Mouse (Mus musculus): Measurements from ENCODE around the gene Scamp1.
"Not testable (repeated sequence)": the region's sequence is repeated elsewhere in the genome, so short reads cannot be mapped to it uniquely, and the experiment has no call there.

Scamp1 gene

GRCm38 (mm10) chr13:94285281-94285871 lies at the start of gene Scamp1:
Scamp1 (minus strand) TSS chr13:94285857.
- in situ Hi-C loops (cut with MboI, MseI): no loop called here

- in situ Hi-C loops (cut with MboI, MseI): no loop called here
These were observed 44.8 kb upstream of the Scamp1 start for GRCm38 (mm10) chr13:94330392-94330979.

- in situ Hi-C loops (cut with MboI, MseI): not testable (repeated sequence)
These were observed 43.3 kb upstream of the Scamp1 start for GRCm38 (mm10) chr13:94329005-94329404.

GRCm38 (mm10) chr13:94328063-94328462 lies 42.4 kb upstream of the Scamp1 start:
- in situ Hi-C loops (cut with MboI, MseI): no loop called here

- in situ Hi-C loops (cut with MboI, MseI): no loop called here
These were observed 36.8 kb upstream of the Scamp1 start for GRCm38 (mm10) chr13:94322475-94322874.

GRCm38 (mm10) chr13:94321094-94321792 lies 35.6 kb upstream of the Scamp1 start:
- in situ Hi-C loops (cut with MboI, MseI): no loop called here

- in situ Hi-C loops (cut with MboI, MseI): no loop called here
These were observed 31.4 kb upstream of the Scamp1 start for GRCm38 (mm10) chr13:94316975-94317511.

GRCm38 (mm10) chr13:94312812-94313211 lies 27.2 kb upstream of the Scamp1 start:
- in situ Hi-C loops (cut with MboI, MseI): not testable (repeated sequence)

- in situ Hi-C loops (cut with MboI, MseI): no loop called here
These were observed 22.6 kb upstream of the Scamp1 start for GRCm38 (mm10) chr13:94308279-94308678.

- in situ Hi-C loops (cut with MboI, MseI): no loop called here
These were observed 21.9 kb upstream of the Scamp1 start for GRCm38 (mm10) chr13:94307531-94307930.

GRCm38 (mm10) chr13:94306968-94307289 lies 21.3 kb upstream of the Scamp1 start:
- in situ Hi-C loops (cut with MboI, MseI): no loop called here

- in situ Hi-C loops (cut with MboI, MseI): no loop called here
These were observed 20.8 kb upstream of the Scamp1 start for GRCm38 (mm10) chr13:94306277-94306967.

- in situ Hi-C loops (cut with MboI, MseI): no loop called here
These were observed 15.4 kb upstream of the Scamp1 start for GRCm38 (mm10) chr13:94300946-94301538.

GRCm38 (mm10) chr13:94300232-94300631 lies 14.6 kb upstream of the Scamp1 start:
- in situ Hi-C loops (cut with MboI, MseI): no loop called here

- in situ Hi-C loops (cut with MboI, MseI): no loop called here
These were observed 12.7 kb upstream of the Scamp1 start for GRCm38 (mm10) chr13:94298401-94298800.

GRCm38 (mm10) chr13:94296371-94296770 lies 10.7 kb upstream of the Scamp1 start:
- in situ Hi-C loops (cut with MboI, MseI): no loop called here

- in situ Hi-C loops (cut with MboI, MseI): no loop called here
These were observed 10.3 kb upstream of the Scamp1 start for GRCm38 (mm10) chr13:94295922-94296321.

GRCm38 (mm10) chr13:94294886-94295285 lies 9.2 kb upstream of the Scamp1 start:
- in situ Hi-C loops (cut with MboI, MseI): no loop called here

GRCm38 (mm10) chr13:94293911-94294310 lies 8.3 kb upstream of the Scamp1 start:
- in situ Hi-C loops (cut with MboI, MseI): no loop called here

- in situ Hi-C loops (cut with MboI, MseI): no loop called here
These were observed 538 bp upstream of the Scamp1 start for GRCm38 (mm10) chr13:94286195-94286594.

- in situ Hi-C loops (cut with MboI, MseI): no loop called here
These were observed 951 bp downstream of the Scamp1 start for GRCm38 (mm10) chr13:94284543-94285269.

All from regulatory T cell (primary cell).